Comparison of ENCODE assay signal across 22 mouse cellular contexts in the genomic region with DNA sequence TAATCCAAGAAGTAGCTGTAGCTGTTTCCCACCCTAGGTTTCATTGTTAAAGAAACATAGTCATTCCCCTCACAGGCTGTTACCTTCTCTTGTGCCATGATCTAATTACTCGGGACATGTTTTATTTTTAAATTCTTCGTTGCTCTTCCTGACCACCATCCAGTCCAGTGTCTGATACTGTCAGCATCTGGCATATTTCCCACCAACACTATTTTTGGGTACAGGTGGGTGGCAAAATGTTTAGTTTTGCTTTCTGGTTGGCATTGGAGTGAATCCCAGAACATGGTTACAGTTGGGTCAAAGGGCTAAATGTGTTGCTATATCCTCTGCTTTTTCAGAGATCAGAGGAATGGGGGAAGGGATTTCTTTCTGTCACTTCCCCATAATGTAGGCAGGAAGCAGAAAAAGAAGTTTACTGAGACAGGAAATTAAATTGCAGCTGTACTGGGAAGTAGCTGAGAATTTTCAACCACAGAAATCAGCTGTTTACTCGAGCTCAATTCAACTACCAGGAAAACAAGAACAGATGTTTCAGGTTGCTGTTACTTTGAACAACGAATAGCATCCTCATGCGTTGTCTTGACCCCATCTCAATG. TPM values are rescaled to one million over a fixed set of nuclear protein-coding genes. Genes with fewer than 3 reads are reported as not detected.
DNase-seq lines count a peak whose midpoint lies in the region; ATAC-seq lines count a peak whose summit lies in the region.
"Had no signal": no experiment of that assay in that cellular context is flagged by ENCODE, and none has a peak within 500 bp of the region (broad histone marks: within the 10 kb centered on the region; RNA-seq: fewer than 3 reads in every experiment).

No protein-coding gene starts in this region.

- intact Hi-C loops in heart, postnatal 10 days (cut with DNase I) = no loop called here

- ATAC-seq in lung, embryonic 15.5 days (ENCODE audit: borderline replicate concordance, extremely low read depth, low FRiP score, low TSS enrichment) = no peak
- peak; percentile 52 to 62; a peak in 3 of 4 replicates for ATAC-seq in hematopoietic stem cell, adult 5-6 weeks (replicated peaks in 1 of 2; ENCODE audit: insufficient read depth in 1 of 2, low FRiP score in 2 of 2, low TSS enrichment in 1 of 2, low read depth in 1 of 2, poor library complexity in 2 of 2, severe bottlenecking in 2 of 2)
- no peak for ATAC-seq in hindbrain, embryonic 14.5 days (ENCODE audit: low FRiP score)
- ATAC-seq: CD4-positive, CD25-positive, alpha-beta regulatory T cell, adult 4 months; forebrain, embryonic 15.5 days had no signal

- no peak overlapping the region for H3K4me2 ChIP-seq in lung, embryonic 15.5 days
- no peak overlapping the region for H3K4me2 ChIP-seq in hindbrain, embryonic 14.5 days (replicated peaks)
- H3K4me2 ChIP-seq: embryonic facial prominence, embryonic 15.5 days; forebrain, embryonic 15.5 days; heart, embryonic 11.5 days; heart, embryonic 15.5 days; hindbrain, embryonic 13.5 days had no signal

- DNase-seq in heart, adult 8-10 months (ENCODE audit: low spot score) = peak; percentile 21
- no peak for DNase-seq in heart, postnatal 10 days
- no peak for DNase-seq in lung, adult 18-20 months
- DNase-seq in urinary bladder, postnatal 14 days (ENCODE audit: low spot score) = no peak
- DNase-seq in hindbrain, embryonic 14.5 days (ENCODE audit: low spot score) = no peak
- DNase-seq: adrenal gland, postnatal 25 days; cerebellum, adult 18-20 months; cerebellum, postnatal 10 days; embryo, embryonic 11 days; gastrocnemius, postnatal 36 days; heart, adult 18-20 months; heart, postnatal 4 days had no signal

- H3K9ac ChIP-seq in lung, embryonic 15.5 days = no peak overlapping the region
- H3K9ac ChIP-seq in hindbrain, embryonic 14.5 days = no peak overlapping the region
- H3K9ac ChIP-seq: embryonic facial prominence, embryonic 15.5 days; forebrain, embryonic 15.5 days; heart, embryonic 15.5 days; hindbrain, embryonic 13.5 days had no signal

- H3K27ac ChIP-seq in lung, embryonic 15.5 days = 0 out of 2 replicates have a peak overlapping the region, but pooled peaks have one; percentile 8
- no peak overlapping the region for H3K27ac ChIP-seq in hindbrain, embryonic 14.5 days
- H3K27ac ChIP-seq: embryonic facial prominence, embryonic 15.5 days; forebrain, embryonic 15.5 days; heart, embryonic 15.5 days; hindbrain, embryonic 13.5 days had no signal

- no peaks in the 10 kb centered on the region for H3K27me3 ChIP-seq in lung, embryonic 15.5 days
- H3K27me3 ChIP-seq in hindbrain, embryonic 14.5 days (ENCODE audit: control insufficient read depth, insufficient read depth, low read length) = no peaks in the 10 kb centered on the region
- H3K27me3 ChIP-seq: embryonic facial prominence, embryonic 15.5 days; forebrain, embryonic 15.5 days; heart, embryonic 15.5 days had no signal

- peaks cover 6% of the 10 kb centered on the region; the same call in 1 of the 2 replicates for H3K4me1 ChIP-seq in lung, embryonic 15.5 days
- no peaks in the 10 kb centered on the region for H3K4me1 ChIP-seq in hindbrain, embryonic 14.5 days (replicated peaks; ENCODE audit: control insufficient read depth, insufficient read depth, low read length)

- H3K4me3 ChIP-seq in lung, embryonic 15.5 days = no peak overlapping the region
- no peak overlapping the region for H3K4me3 ChIP-seq in hindbrain, embryonic 14.5 days (replicated peaks; ENCODE audit: low read length)
- H3K4me3 ChIP-seq: embryonic facial prominence, embryonic 15.5 days; erythroblast, embryonic 14.5 days; forebrain, embryonic 15.5 days; heart, embryonic 15.5 days; hindbrain, embryonic 13.5 days had no signal

- no peaks in the 10 kb centered on the region for H3K9me3 ChIP-seq in lung, embryonic 15.5 days
- H3K9me3 ChIP-seq in hindbrain, embryonic 14.5 days (ENCODE audit: control insufficient read depth, low read length) = no peaks in the 10 kb centered on the region
- H3K9me3 ChIP-seq: embryonic facial prominence, embryonic 15.5 days; forebrain, embryonic 15.5 days; G1E; heart, embryonic 15.5 days; hindbrain, embryonic 13.5 days had no signal

- no peaks in the 10 kb centered on the region for H3K36me3 ChIP-seq in lung, embryonic 15.5 days
- H3K36me3 ChIP-seq in hindbrain, embryonic 14.5 days (replicated peaks; ENCODE audit: control insufficient read depth, insufficient read depth) = no peaks in the 10 kb centered on the region
- H3K36me3 ChIP-seq: embryonic facial prominence, embryonic 15.5 days; forebrain, embryonic 15.5 days; G1E; heart, embryonic 15.5 days; hindbrain, embryonic 13.5 days had no signal

- 49% methylated on average over 5 of the region's 5 CpGs for WGBS in lung, embryonic 15.5 days
- 80% methylated on average over 5 of the region's 5 CpGs for WGBS in hindbrain, embryonic 14.5 days

RNA-seq across cellular contexts. Expression of a gene that starts 4.8 kb away (rescaled TPM):
- total RNA-seq in heart, adult 8-10 months (2022) = 10 to 100 TPM; 15.5 to 20.9 (median 18.0) TPM
- 10 to 100 TPM; 30.0 to 41.2 TPM for total RNA-seq in heart, postnatal 10 days (2021)
- polyA plus RNA-seq in lung, embryonic 15.5 days (2015; fragmentation: Nextera tagmentation; extraction: Ambion mirVana) = 1.9 and 2.7 TPM in 2 replicates
- total RNA-seq in hematopoietic stem cell, adult 5-6 weeks (2017) = not detected in 2 replicates
- 0.13 and 0.27 TPM in 2 replicates for polyA plus RNA-seq in hindbrain, embryonic 14.5 days (2014; fragmentation: Nextera tagmentation; extraction: Ambion mirVana)
- total RNA-seq: G1E had no signal
- polyA plus RNA-seq: CD4-positive, CD25-positive, alpha-beta regulatory T cell, adult 4 months; G1E had no signal

Comparison
In these comparisons a context has a peak if more than half of its experiments do, and no peak if none do; other contexts are left out.
1. ATAC-seq: peak in hematopoietic stem cell, adult 5-6 weeks (2 of 2); none in lung, embryonic 15.5 days (single experiment) and hindbrain, embryonic 14.5 days (single experiment).
2. RNA of a gene that starts 4.8 kb away (total RNA-seq): 30.0 to 41.2 TPM in heart, postnatal 10 days and 15.5 to 20.9 TPM in heart, adult 8-10 months; not detected in hematopoietic stem cell, adult 5-6 weeks; every median in the first group is over 10 times any median in the second.